Mouse (Mus musculus) urinary bladder, adult 18-20 months (tissue): ENCODE results near the gene Rxfp1.
"Not testable (repeated sequence)": the region's sequence is repeated elsewhere in the genome, so short reads cannot be mapped to it uniquely, and the experiment has no call there.

Experiments
- DNase-seq, 2 experiments: peaks; one replicate each; pipeline ENCODE4 v3.0.0; 2022; ENCODE audit warnings: low spot score in 2 of 2, mixed read lengths in 2 of 2

The Rxfp1 gene

DNA sequence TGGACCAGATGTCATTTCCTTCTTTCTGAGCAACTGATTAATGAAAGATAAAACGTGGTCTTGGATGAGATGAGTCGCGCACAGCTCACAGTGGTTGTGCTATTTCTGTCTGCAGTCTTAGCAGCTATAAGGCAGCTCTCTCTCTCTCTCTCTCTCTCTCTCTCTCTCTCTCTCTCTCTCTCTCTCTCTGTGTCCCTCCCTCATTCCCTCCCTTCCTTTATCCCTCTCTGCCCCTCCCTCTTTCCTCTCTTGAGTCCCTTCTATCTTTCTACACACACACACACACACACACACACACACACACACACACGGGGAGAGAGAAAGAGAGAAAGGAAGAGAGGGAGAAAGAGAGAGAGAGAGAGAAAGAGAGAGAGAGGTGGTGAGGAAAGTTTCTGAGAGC lies at the start of gene Rxfp1:
TSS of gene Rxfp1 (minus strand) at position 101 of the 400 bp plus-strand sequence.
- no peak for DNase-seq

DNA sequence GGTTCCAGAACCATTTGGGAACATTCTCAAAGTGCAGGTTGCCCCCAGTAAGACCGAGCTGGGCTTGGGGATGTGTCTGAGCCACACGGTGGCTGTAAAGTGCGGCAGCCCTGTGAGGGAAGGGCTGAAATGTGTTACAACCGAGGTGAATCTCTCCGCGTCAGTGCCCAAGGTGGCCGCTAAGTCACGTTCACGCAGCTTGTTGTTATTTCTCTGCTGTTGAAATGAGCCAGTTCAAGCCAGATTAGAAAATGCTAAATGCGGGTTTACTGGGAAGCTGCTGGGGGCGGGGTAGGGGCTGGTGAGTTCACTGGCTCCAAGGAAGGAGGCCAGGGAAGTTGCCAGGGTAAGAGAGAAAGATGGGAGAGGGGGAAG lies 46.7 kb upstream of the Rxfp1 start:
- no peak for DNase-seq

DNA sequence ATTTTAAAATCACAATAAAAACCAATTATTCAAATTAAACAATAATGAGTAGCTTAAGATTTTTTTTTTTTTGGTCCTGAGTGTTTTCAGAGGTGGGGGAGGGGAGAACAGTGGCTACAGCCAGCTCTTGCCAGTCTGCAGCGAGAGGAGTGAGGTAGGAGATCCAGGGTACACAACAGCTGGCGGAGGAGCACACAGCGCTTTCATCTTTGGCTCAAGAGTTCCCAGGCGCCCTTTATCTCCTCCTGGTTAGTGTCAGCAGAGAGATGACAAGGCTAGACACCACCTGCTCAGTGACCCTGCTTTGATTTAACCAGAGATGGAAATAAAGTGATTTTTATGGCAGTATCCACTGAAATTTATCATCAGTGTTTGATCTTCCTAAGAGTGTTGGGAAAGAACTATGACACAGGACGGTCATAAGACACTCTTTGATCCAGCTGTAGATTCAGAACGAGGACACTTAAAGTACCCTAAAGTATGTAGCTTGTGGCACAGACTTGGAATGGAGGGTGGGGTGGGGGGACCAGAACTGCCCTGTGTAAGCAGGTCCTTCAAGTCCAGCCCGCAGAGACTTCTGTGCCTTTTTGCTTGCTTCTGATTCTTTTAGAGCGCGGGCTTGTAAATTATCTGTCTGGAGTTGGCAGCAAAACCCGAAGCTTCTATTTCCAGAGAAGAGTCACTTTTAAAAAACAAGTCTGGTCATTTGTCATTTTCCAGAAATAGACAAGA lies 46.1 kb upstream of the Rxfp1 start:
- DNase-seq: no peak

DNA sequence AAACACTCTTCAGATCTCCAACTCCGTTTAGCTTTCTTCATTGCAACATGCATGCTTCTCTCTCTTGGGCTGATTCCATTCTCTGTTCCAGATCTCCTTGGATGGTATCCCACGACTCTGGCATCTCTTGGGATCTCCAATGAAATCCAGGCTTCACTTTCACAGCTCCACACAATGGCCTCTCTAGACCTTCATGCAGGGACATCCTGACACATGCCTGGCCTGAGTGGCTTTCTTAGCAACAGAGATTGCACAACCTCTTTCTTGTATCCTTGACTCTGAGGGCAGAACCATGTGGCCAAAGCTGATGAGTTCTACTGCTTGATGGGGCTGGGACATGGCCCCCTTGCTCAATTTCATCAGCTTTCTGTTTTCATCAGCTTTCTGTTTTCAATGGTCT lies 35.0 kb upstream of the Rxfp1 start:
- DNase-seq: no peak

DNA sequence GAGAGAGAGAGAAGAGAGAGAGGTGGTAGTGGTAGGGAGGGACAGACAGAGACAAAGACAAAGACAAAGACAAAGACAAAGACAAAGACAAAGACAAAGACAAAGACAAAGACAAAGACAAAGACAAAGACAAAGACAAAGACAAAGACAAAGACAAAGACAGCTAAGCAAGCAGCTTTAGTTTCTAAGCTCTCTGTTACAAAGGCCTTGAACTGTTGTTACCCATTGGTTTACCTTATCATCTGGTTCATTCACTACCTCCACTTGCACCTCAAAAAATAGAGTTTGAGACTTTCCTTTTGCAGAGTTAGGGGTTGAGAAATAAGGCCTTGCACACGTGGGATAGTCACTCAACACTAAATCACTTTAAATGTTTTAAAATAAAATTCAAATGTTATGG lies 16.1 kb upstream of the Rxfp1 start:
- no peak for DNase-seq

DNA sequence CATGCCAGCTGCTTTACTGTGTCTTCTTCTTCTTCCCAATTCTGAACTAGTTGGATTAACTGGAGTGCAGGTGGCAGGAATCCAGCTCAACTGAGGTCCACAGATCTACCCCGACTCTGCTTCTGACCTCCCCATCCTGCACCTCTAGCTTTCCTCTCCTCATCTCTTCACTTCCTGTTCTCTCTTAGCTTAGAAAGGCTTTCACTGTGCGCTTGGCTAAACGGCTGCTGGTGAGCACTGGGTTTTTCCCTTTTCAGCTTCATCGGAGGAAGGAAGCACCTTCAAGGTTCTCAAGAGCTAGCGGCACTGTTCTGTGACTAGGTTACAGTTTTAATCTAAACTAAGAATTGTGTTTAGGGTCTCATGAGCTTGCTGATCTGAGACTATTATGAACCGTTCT lies 8.9 kb upstream of the Rxfp1 start:
- DNase-seq: no peak

DNA sequence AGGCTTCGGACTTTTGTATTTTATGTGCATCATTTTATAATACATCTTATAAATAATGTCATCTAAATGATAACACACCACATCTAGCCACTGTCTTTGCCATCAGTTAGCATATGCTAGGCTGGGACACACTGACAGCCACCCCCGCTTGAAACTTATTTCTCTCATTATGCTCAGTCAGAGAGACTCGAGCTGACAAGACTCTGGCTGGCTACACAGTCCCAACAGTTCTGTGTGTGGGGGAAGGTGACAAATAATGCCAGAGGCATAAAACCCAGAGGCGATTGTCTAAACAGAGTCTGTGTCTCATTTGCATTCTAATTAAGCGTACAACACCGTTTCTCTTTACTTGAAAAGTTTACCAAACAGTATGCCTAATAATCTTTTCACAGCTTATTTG lies 7.4 kb upstream of the Rxfp1 start:
- no peak for DNase-seq

DNA sequence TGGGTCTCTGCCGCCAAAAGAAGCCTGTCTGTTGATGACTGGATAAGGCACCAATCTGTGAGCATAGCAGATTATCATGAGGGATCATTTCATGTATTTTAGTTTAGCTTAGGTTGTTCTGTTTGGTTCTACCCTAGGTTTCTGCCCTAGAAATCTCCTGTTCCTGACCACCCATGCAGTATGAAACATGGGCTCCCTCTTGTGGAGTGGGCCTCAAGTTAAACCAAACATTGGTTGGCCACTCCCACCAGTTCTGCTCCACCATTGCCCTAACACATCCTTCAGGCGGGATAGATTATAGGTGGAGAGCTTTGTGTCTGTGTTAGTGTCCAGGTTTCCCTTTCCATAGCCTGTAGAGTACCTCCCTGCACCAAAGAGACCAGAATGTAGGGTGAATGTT lies 6.7 kb upstream of the Rxfp1 start:
- DNase-seq: no peak

DNA sequence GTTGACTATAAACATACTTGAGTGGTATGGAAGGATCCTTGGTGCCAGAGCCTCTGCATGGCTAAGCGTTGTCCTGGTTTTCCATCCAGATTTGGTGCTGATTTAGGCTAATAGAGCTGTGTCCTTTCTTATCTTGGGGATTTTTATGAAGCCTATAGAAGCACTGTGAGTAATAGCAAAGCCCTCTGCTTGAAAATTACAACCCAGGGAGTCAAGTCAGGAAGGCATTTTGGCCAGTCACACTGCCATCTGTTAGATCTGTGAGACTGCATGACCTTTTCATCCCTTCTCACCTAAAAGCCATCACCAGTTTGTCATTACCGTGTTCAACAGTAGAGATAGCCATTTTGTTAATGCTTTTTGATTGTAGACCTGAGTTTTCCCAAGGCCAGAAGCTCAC lies 2.7 kb upstream of the Rxfp1 start:
- DNase-seq: no peak

DNA sequence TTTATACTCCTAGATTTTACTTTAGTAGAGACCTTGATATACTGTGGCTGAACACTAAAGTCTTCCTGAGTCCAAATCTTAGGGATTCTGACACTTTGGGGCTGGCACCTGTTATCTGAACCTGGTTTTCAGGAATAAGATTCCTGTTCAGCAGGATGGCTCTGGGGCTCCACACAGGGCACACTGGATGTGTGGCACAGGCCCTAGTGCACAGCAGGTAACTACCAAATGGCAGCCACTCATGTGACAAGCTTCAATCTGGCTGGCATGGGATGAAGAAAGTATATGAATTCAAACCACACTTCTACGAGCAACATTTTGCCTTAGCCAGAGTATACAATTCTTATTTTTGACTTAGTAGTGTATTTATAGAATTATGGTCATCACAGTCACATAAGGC lies 771 bp upstream of the Rxfp1 start:
- no peak for DNase-seq

DNA sequence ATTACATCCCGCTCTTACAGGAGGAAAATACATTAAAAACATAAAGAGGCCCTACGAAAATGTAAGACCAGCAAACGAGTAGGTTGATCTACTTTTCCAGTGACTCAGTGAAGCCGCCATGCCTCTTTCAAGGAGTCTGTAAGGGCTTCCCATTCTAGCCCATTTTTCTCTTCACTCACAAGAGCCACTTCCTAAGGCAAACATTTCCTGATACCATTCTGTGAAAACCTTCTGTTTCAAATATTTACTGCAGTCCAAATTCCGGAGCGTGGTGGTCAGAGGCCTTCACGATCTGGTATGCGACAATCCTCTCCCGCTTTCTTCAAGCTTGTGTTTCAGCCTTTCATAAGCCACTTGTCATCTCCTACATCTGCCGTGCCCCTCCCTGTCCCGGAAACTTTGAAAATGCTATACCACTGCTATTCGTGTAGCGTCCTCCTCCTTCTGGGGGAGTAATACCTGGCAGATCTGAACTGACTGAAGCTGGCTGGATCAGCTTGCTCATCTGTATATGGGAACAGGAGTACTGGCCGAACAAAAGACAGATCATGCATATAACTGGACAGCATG lies 11.1 kb downstream of the Rxfp1 start:
- DNase-seq: no peak

DNA sequence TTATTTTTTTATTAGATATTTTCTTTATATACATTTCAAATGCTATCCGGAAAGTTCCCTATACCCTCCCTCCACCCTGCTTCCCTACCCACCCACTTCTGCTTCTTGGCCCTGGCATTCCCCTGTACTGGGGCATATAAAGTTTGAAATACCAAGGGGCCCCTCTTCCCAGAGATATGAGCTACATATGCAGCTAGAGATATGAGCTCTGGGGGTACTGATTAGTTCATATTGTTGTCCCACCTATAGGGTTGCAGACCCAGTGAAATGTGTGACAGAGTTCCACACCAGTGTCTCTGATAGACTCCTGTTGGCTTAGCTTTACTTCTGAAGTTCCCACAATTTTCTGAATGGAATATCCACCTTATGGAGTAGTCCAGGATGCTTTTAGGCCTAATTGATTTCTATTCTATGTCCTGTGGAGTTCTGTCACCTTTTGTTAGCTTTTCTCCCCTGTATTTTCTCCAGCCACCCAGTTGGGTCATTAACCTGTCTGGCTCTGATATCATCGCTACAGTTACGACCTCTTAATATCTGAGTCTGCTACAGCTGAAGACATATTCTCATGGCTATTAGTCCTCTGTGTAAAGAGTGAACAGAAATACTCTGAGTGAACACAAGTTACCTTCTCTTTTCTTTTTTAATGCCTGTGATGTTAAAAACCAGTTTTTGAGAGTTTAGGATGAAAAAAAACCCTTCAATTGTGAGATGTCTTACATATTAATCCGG lies 16.8 kb downstream of the Rxfp1 start:
- DNase-seq: no peak

DNA sequence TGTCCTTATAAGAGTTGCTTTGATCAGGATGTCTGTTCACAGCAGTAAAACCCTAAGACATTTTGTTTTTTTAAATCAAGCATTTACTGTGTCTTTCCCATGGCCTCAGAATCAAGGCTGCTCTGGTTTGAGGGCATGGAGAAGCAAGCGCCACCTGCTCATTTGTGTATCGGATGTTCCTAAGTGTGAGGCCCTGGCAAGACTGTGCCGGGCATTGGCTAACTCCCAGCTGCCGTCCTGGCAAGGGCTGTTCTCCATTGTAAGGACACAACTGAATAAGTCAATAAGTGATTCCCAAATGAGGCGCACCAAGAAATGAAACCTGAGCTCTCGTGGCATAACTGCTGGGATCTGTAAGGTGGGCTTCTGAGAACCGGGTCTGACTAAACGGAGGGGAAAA lies 31.2 kb downstream of the Rxfp1 start:
- DNase-seq: no peak

DNA sequence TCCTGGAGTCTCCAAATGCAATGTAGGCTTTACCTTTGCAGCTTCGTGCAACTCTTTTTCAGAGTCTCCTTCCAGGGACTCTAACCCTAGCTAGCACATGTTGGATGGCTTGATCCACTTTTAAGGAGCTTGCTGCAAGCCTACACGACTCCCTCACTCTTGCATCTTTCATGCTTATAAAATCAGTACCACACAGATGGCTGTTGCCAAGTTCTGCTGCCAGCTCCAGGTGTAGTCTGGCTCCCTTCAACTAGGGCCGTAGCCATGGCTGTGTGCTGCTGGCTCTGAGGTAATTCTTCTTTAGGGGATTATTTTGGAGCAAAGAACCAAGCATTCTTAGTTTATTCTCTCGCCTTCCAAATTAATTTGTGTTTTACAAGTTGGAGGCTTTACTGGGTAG lies 34.5 kb downstream of the Rxfp1 start:
- no peak for DNase-seq

DNA sequence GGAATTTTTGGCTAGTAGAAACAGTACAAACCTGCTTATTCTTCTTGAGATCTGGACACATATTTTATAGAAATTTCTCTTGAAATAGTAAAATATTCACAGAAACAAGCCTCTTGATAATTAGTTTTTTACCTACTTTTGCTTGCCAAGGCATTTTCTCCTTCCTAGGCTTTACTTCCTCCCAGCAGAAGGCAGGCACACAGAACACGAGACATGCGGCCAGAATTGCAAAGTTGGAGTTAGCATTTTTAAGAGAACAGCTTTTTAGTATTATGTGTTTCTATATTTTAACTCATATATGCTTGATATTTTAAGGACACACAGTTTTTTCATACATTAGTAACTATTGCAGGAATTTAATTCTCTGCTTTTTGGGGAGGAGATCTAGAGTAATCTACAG lies 45.7 kb downstream of the Rxfp1 start:
- no peak for DNase-seq

DNA sequence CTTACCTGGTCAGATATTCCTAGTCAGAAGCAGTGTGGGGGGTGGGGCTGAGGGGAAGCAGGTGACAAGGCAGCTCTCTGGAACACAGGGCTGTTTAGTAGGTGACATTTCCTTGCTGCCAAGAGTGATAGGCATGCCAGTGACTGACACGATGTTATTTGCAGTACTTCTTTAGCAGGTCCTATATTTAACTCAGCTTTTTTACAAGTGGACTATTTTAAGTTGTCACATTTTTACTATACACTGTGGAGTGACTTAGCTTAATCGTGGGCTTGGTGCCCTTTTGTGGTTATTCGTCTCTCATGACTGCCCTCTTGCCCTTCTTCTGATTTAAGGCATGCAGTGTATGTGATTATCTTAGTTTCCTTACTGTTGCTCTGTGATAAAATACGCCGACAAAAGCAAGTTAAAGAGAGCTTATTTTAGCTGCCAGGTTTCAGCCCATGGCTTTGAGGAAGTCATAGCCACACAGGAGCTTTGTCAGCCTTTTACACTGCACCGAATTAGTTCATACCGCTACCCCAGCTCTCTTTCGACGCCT lies 47.5 kb downstream of the Rxfp1 start:
- DNase-seq: no peak

DNA sequence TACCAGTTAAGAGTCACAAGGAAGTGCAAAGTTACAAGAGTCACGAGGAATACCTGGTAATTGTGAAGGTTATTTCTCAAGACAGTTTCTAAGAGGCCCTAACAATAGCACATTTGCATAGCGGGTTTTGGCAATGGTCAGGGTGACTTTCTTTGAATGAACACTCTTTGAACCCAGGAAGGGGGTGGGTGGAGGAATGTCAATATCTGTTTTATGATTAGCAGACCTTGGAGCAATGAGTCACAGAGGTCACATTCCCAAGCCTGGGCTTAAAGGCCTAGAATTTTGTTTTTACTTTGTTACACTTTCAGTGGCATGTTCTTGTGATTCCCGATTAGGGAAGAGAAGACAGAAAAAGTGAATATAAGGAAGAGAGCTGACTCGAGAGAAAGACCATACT lies 49.6 kb downstream of the Rxfp1 start:
- DNase-seq: not testable (repeated sequence)

DNA sequence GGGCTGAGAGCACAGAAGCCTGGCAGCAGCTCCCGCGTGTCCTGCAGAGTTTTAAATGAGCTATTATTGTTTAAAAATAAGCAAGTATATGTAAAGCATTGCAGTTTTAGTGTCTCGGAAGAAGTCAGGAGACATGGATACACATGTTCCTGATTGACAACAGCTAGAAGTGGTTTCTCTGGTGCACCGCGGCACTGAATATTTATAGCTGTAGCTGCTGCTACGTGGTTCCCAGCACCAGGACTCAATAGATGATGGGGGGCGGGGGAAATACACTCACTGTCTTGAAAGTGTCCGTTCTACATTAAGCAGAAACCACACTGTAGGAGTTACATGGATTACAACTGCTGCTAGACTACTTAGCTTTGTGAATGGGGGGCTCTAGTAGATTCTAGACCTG lies 54.2 kb downstream of the Rxfp1 start:
- DNase-seq: no peak

DNA sequence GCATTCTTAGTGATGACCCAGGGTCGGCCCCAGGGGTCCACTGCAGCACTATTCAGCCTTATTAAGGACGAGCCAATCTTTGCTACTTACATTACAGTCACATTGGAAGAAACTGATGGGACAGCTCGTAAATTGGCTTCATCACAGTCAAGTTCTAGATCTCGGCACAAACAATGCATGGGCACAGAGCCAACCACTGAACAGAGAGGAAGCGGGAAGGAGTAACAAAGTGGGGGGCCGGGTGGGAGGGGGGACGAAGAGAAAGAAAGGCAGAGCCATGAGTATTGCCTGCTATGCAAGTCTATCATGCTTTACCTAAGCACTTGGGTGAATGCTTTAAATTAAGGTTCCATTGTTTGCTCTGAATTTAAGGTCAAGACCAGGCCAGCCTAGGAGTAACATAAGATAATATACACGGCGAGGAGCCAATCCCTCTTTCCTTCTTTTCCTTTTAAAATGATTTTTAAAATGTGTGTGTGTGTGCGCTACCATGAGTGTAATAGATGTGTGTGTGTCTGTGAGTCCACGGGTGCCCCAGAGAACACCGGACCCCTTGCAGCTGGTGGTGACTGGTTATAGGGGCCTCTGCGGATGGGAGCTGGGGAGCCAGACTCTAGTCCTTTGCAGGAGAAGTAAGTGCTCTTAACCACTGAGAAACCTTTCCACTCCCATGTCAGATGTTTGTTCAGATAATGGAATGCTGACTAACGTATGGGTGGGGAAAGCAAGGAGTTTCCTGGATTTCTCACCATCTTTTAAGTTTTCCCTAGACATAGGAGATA lies 55.1 kb downstream of the Rxfp1 start:
- DNase-seq: no peak

DNA sequence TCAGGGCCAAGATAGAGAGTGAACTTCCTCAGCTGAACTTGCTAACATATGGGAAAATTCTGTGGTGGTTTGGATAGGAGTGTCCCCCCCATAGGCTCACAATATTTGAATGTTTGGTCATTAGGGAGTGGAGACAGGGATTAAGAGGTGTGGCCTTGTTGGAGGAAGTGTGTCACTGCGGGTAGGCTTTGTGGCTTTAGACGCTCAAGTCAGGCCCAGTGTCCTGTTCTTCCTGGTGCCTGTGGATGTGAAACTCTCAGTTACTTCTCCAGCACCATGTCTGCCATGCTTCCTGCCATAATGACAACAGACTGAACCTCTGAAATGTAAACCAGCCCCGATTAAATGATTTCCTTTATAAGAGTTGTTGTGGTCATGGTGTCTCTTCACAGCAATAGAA lies 61.3 kb downstream of the Rxfp1 start:
- DNase-seq: no peak

DNA sequence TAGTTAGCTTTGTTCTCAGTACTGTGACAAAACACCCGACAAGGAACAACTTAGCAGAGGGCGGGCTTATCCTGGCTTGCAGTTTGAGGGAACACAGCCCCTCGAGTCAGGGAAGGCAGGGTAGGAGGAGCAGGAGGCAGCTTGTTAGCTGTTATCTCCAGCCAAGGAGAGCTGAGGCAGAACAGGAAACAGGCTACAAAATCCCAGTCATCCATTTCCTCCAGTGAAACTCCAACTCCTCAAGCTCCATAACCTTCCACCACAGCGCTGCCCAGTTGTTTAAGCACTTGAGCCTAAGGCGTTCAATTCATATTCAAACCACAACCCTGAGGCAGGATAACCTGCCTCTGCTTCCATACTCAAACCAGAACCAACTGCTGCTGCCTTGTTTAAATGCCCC lies 63.0 kb downstream of the Rxfp1 start:
- DNase-seq: no peak

DNA sequence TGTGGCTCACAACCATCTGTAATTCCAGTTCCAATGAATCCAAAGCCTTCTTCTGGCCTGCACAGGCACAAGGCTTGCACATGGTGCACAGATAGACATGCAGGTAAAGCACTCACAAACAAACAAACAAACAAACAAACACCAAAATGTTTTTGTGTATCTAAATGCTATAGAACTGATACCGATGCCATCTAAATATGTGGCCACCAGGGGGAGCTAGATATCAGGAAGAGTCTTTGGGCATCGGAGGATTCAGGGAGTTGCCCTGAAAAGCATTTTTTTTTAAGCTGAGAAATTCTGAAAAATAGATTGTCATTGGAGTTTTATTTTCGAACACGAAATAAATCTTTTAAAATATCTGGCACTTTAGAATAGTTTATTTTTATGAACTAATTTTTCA lies 64.6 kb downstream of the Rxfp1 start:
- DNase-seq: peak in 1 of 2 experiments; percentile 5
